In genomic region chr2:164832032-164832747, GRCm38 (mm10) we compare ENCODE assay signal across 9 mouse cellular contexts. TPM values are rescaled to one million over a fixed set of nuclear protein-coding genes. Genes with fewer than 3 reads are reported as not detected.
A peak's percentile ranks its signal among the peaks of the same experiment; 100 is the strongest.
DNase-seq lines count a peak whose midpoint lies in the region; ATAC-seq and TF ChIP-seq lines count a peak whose summit lies in the region.
"Had no signal": no experiment of that assay in that cellular context is flagged by ENCODE, and none has a peak within 500 bp of the region (broad histone marks: within the 10 kb centered on the region; RNA-seq: fewer than 3 reads in every experiment).

No protein-coding gene starts in this region.

- peak overlapping the region; percentile 97 for H3K27ac ChIP-seq in heart, embryonic 11.5 days (ENCODE audit: low read depth, low read length)
- peak overlapping the region; percentile 98 for H3K27ac ChIP-seq in heart, embryonic 15.5 days

- H3K9me3 ChIP-seq in heart, embryonic 11.5 days (replicated peaks; ENCODE audit: control insufficient read depth, low read length) = no peaks in the 10 kb centered on the region
- H3K9me3 ChIP-seq in E14TG2a.4 (ENCODE audit: low read length) = no peaks in the 10 kb centered on the region
- H3K9me3 ChIP-seq in heart, embryonic 15.5 days (replicated peaks) = no peaks in the 10 kb centered on the region

- WGBS in heart, embryonic 11.5 days (ENCODE audit: insufficient replicate concordance) = 55% methylated on average over 16 of the region's 16 CpGs
- 55% methylated on average over 16 of the region's 16 CpGs for WGBS in heart, embryonic 15.5 days

- peaks cover 10% of the 10 kb centered on the region for H3K4me1 ChIP-seq in heart, embryonic 11.5 days (ENCODE audit: control insufficient read depth, insufficient read depth, low read length)
- peaks cover 93% of the 10 kb centered on the region for H3K4me1 ChIP-seq in E14TG2a.4 (replicated peaks; ENCODE audit: low read depth, low read length)
- peaks cover 29% of the 10 kb centered on the region for H3K4me1 ChIP-seq in heart, embryonic 15.5 days (replicated peaks)

- ATAC-seq in heart, embryonic 11.5 days (replicated peaks; ENCODE audit: insufficient number of reproducible peaks, low FRiP score, low TSS enrichment) = no peak
- no peak for ATAC-seq in heart, embryonic 15.5 days (replicated peaks; ENCODE audit: insufficient number of reproducible peaks, insufficient read depth, low FRiP score, low read depth)
- peak; percentile 2 for ATAC-seq in megakaryocyte progenitor cell, adult 5-6 weeks (replicated peaks; ENCODE audit: poor library complexity)

- H3K4me3 ChIP-seq in heart, embryonic 11.5 days (ENCODE audit: low read depth, low read length) = peak overlapping the region; percentile 72
- peak overlapping the region; percentile 91 for H3K4me3 ChIP-seq in E14TG2a.4 (replicated peaks; ENCODE audit: low read length)
- H3K4me3 ChIP-seq in heart, embryonic 15.5 days = peak overlapping the region; percentile 82

- no peaks in the 10 kb centered on the region for H3K27me3 ChIP-seq in heart, embryonic 11.5 days (ENCODE audit: control insufficient read depth, insufficient read depth, low read length)
- H3K27me3 ChIP-seq in E14TG2a.4 (ENCODE audit: insufficient read depth, low read length) = no peaks in the 10 kb centered on the region
- H3K27me3 ChIP-seq in heart, embryonic 15.5 days = no peaks in the 10 kb centered on the region

- H3K4me2 ChIP-seq in heart, embryonic 11.5 days = peak overlapping the region; percentile 98
- peak overlapping the region; percentile 93 for H3K4me2 ChIP-seq in heart, embryonic 15.5 days

- peaks cover 4% of the 10 kb centered on the region; the same call in 1 of the 2 replicates for H3K36me3 ChIP-seq in heart, embryonic 11.5 days (ENCODE audit: control insufficient read depth, insufficient read depth, low read length)
- peaks cover 53% of the 10 kb centered on the region for H3K36me3 ChIP-seq in E14TG2a.4 (ENCODE audit: insufficient read depth, low read length)
- H3K36me3 ChIP-seq in heart, embryonic 15.5 days = peaks cover 30% of the 10 kb centered on the region; the same call in 1 of the 2 replicates

- peak overlapping the region; percentile 96 for H3K9ac ChIP-seq in heart, embryonic 11.5 days (ENCODE audit: low read depth, low read length)
- peak overlapping the region; percentile 84 for H3K9ac ChIP-seq in heart, embryonic 15.5 days

- DNase-seq in heart, adult 18-20 months = no peak
- DNase-seq in adrenal gland, postnatal 36 days = no peak
- DNase-seq in spleen, postnatal 4 days (ENCODE audit: low spot score in 2 of 2) = no peak
- no peak for DNase-seq in kidney, postnatal 4 days

- TF ChIP-seq CTCF in E14TG2a.4 (conservative IDR thresholded peaks at IDR 0.05; ENCODE audit: low read length) = no peak

RNA-seq across cellular contexts. Expression of gene Ctsa, which starts 0.5 kb away (rescaled TPM):
- 143 and 149 TPM in 2 replicates for polyA plus RNA-seq in heart, embryonic 11.5 days (2014; fragmentation: Nextera tagmentation; extraction: Ambion mirVana)
- 10 to 100 TPM; 80.8 to 98.1 TPM for total RNA-seq in heart, adult 18-20 months (2021)
- 167 and 180 TPM in 2 replicates for polyA plus RNA-seq in heart, embryonic 15.5 days (2015; fragmentation: Nextera tagmentation; extraction: Ambion mirVana)
- 69.5 and 69.8 TPM in 2 replicates for total RNA-seq in megakaryocyte progenitor cell, adult 5-6 weeks (2015)
- total RNA-seq in megakaryocyte progenitor cell, adult 5-6 weeks (2017) = 71.5 and 77.0 TPM in 2 replicates
- 100 to 1,000 TPM; 105 to 112 TPM for total RNA-seq in adrenal gland, postnatal 36 days (2021)

RNA-seq across cellular contexts. Expression of gene Neurl2, which starts 1.1 kb away (rescaled TPM):
- polyA plus RNA-seq in heart, embryonic 11.5 days (2014; fragmentation: Nextera tagmentation; extraction: Ambion mirVana) = 41.9 and 43.2 TPM in 2 replicates
- 10 to 100 TPM; 50.5 to 55.8 TPM for total RNA-seq in heart, adult 18-20 months (2021)
- 43.3 and 47.1 TPM in 2 replicates for polyA plus RNA-seq in heart, embryonic 15.5 days (2015; fragmentation: Nextera tagmentation; extraction: Ambion mirVana)
- 3.4 and 4.3 TPM in 2 replicates for total RNA-seq in megakaryocyte progenitor cell, adult 5-6 weeks (2015)
- total RNA-seq in megakaryocyte progenitor cell, adult 5-6 weeks (2017) = 0.57 and 1.9 TPM in 2 replicates
- total RNA-seq in adrenal gland, postnatal 36 days (2021) = 1 to 10 TPM; 2.1 to 2.5 TPM

RNA-seq across cellular contexts. Expression of gene Spata25, which starts 3.9 kb away (rescaled TPM):
- 0.30 TPM in 1 of 2 replicates, not detected in the other for polyA plus RNA-seq in heart, embryonic 11.5 days (2014; fragmentation: Nextera tagmentation; extraction: Ambion mirVana)
- under 1 TPM; 0.67 to 0.75 TPM for total RNA-seq in heart, adult 18-20 months (2021)
- polyA plus RNA-seq in heart, embryonic 15.5 days (2015; fragmentation: Nextera tagmentation; extraction: Ambion mirVana) = not detected in 2 replicates
- not detected in 2 replicates for total RNA-seq in megakaryocyte progenitor cell, adult 5-6 weeks (2015)
- not detected in 2 replicates for total RNA-seq in megakaryocyte progenitor cell, adult 5-6 weeks (2017)
- not detected for total RNA-seq in adrenal gland, postnatal 36 days (2021)
- polyA plus RNA-seq: large intestine, adult 2 months had no signal

RNA-seq across cellular contexts. Expression of gene Zswim1, which starts 9.7 kb away (rescaled TPM):
- polyA plus RNA-seq in heart, embryonic 11.5 days (2014; fragmentation: Nextera tagmentation; extraction: Ambion mirVana) = 11.4 and 11.7 TPM in 2 replicates
- 1 to 10 TPM; 3.8 to 3.9 TPM for total RNA-seq in heart, adult 18-20 months (2021)
- polyA plus RNA-seq in heart, embryonic 15.5 days (2015; fragmentation: Nextera tagmentation; extraction: Ambion mirVana) = 8.1 and 10.3 TPM in 2 replicates
- total RNA-seq in megakaryocyte progenitor cell, adult 5-6 weeks (2015) = 6.3 and 9.0 TPM in 2 replicates
- 3.1 and 4.4 TPM in 2 replicates for total RNA-seq in megakaryocyte progenitor cell, adult 5-6 weeks (2017)
- 10 to 100 TPM in 1 of 2 experiments, 1 to 10 TPM in 1; 9.3 to 10.2 TPM for total RNA-seq in adrenal gland, postnatal 36 days (2021)

RNA-seq across cellular contexts. Expression of gene Pltp, which starts 25.3 kb away (rescaled TPM):
- 10.4 and 10.8 TPM in 2 replicates for polyA plus RNA-seq in heart, embryonic 11.5 days (2014; fragmentation: Nextera tagmentation; extraction: Ambion mirVana)
- 10 to 100 TPM; 37.7 to 39.3 TPM for total RNA-seq in heart, adult 18-20 months (2021)
- 14.0 and 71.8 TPM in 2 replicates for polyA plus RNA-seq in heart, embryonic 15.5 days (2015; fragmentation: Nextera tagmentation; extraction: Ambion mirVana)
- 0.10 TPM in 1 of 2 replicates, not detected in the other for total RNA-seq in megakaryocyte progenitor cell, adult 5-6 weeks (2015)
- not detected in 2 replicates for total RNA-seq in megakaryocyte progenitor cell, adult 5-6 weeks (2017)
- 10 to 100 TPM; 21.1 to 34.7 TPM for total RNA-seq in adrenal gland, postnatal 36 days (2021)

Comparison
In these comparisons a context has a peak if more than half of its experiments do, and no peak if none do; other contexts are left out.
1. RNA of gene Neurl2, which starts 1.1 kb away (total RNA-seq): 50.5 to 55.8 TPM in heart, adult 18-20 months; 0.57 to 4.3 TPM in megakaryocyte progenitor cell, adult 5-6 weeks and 2.1 to 2.5 TPM in adrenal gland, postnatal 36 days; every median in the first group is over 4 times any median in the second.
2. Peak in every context shown above with its lines, with median percentiles within 50 percentile points of each other: H3K4me3 ChIP-seq.